Mouse (Mus musculus) heart, embryonic 13.5 days (tissue): Measurements from ENCODE around the gene Sapcd1. TPM values are rescaled to one million over a fixed set of nuclear protein-coding genes. Genes with fewer than 3 reads are reported as not detected.
"Not testable (repeated sequence)": the region's sequence is repeated elsewhere in the genome, so short reads cannot be mapped to it uniquely, and the experiment has no call there.

Experiments
- ATAC-seq: fragments of 200-750 bp; cut with Nextera tagmentation; 2 replicates; pipeline ENCODE4 v1.8.0; 2017; ENCODE audit warnings: moderate TSS enrichment; ENCODE audit not compliant: insufficient number of reproducible peaks, low FRiP score, low TSS enrichment; ENCODE audit errors: extremely low read depth
- H3K27ac ChIP-seq: fragments of 300-500 bp; sonication (generic); replicated peaks from 2 replicates; pipeline ENCODE4 v1.5.1; 2015; ENCODE audit warnings: moderate library complexity, mild to moderate bottlenecking, inconsistent platforms
- H3K27me3 ChIP-seq: fragments of 300-500 bp; sonication (generic); replicated peaks from 2 replicates; pipeline ENCODE4 v1.6.1; 2015; ENCODE audit warnings: mild to moderate bottlenecking, inconsistent platforms
- H3K36me3 ChIP-seq: fragments of 300-500 bp; sonication (generic); 2 replicates; pipeline ENCODE4 v1.6.1; 2015; ENCODE audit warnings: mild to moderate bottlenecking, inconsistent platforms
- H3K4me1 ChIP-seq: fragments of 300-500 bp; sonication (generic); 2 replicates; pipeline ENCODE4 v1.6.1; 2015; ENCODE audit warnings: inconsistent platforms
- H3K4me2 ChIP-seq: fragments of 300-500 bp; sonication (generic); 2 replicates; pipeline ENCODE4 v1.6.1; 2015; ENCODE audit warnings: inconsistent platforms, mild to moderate bottlenecking, moderate library complexity
- H3K4me3 ChIP-seq: fragments of 300-500 bp; sonication (generic); 2 replicates; pipeline ENCODE4 v1.5.1; 2015; ENCODE audit warnings: moderate library complexity, mild to moderate bottlenecking, inconsistent platforms
- H3K9ac ChIP-seq: fragments of 300-500 bp; sonication (generic); 2 replicates; pipeline ENCODE4 v1.6.1; 2015; ENCODE audit warnings: inconsistent platforms, mild to moderate bottlenecking, moderate library complexity
- H3K9me3 ChIP-seq: fragments of 300-500 bp; sonication (generic); 2 replicates; pipeline ENCODE4 v1.6.1; 2016; ENCODE audit warnings: inconsistent platforms
- WGBS: fragments of 180-500 bp; shearing (Covaris S2); methylation state at CpG from one replicate; pipeline ENCODE4 v1.1.7; 2015; ENCODE audit warnings: mixed read lengths; 5-methylcytosine and 5-hydroxymethylcytosine counted together
- polyA plus RNA-seq: library from polyadenylated mRNA; unstranded; fragments of >200 nt; fragmentation: Nextera tagmentation; extraction: Ambion mirVana; gene quantifications from 2 replicates; pipeline ENCODE4 v1.2.1, GENCODE M21; 2015

Gene Sapcd1
- polyA plus RNA-seq, 1 experiment from 2014 or later = 3.2 TPM

- peaks cover 45% of the 10 kb centered on the region for H3K4me1 ChIP-seq
- H3K27ac ChIP-seq = no peak overlapping the region
- H3K9ac ChIP-seq = peak overlapping the region; percentile 99
- no peak for ATAC-seq
- peaks cover 58% of the 10 kb centered on the region for H3K36me3 ChIP-seq
- H3K9me3 ChIP-seq = no peaks in the 10 kb centered on the region
- H3K4me3 ChIP-seq = peak overlapping the region; percentile 93
- WGBS = 61% methylated on average over 9 of the region's 9 CpGs
- no peaks in the 10 kb centered on the region for H3K27me3 ChIP-seq
- H3K4me2 ChIP-seq = peak overlapping the region; percentile 100
Measured at GRCm38 (mm10) chr17:35003022-35003838, 24.6 kb downstream of the Sapcd1 start.

- 9% methylated on average over 12 of the region's 12 CpGs for WGBS
- no peaks in the 10 kb centered on the region for H3K27me3 ChIP-seq
- H3K27ac ChIP-seq = peak overlapping the region; percentile 96
- no peak for ATAC-seq
- peak overlapping the region; percentile 99 for H3K9ac ChIP-seq
- H3K4me2 ChIP-seq = peak overlapping the region; percentile 100
- peaks cover 58% of the 10 kb centered on the region for H3K36me3 ChIP-seq
- H3K9me3 ChIP-seq = no peaks in the 10 kb centered on the region
- H3K4me3 ChIP-seq = peak overlapping the region; percentile 93
- peaks cover 54% of the 10 kb centered on the region for H3K4me1 ChIP-seq
Measured at GRCm38 (mm10) chr17:35002153-35002865, 25.5 kb downstream of the Sapcd1 start.

- Histone ChIP-seq H3K27ac (peak overlapping the region; percentile 96), H3K36me3 (peaks cover 55% of the 10 kb centered on the region), H3K4me1 (peaks cover 61% of the 10 kb centered on the region), H3K4me3 (peak overlapping the region; percentile 93), H3K4me2 (peak overlapping the region; percentile 100), H3K9ac (peak overlapping the region; percentile 99), H3K9me3 (no peaks in the 10 kb centered on the region), H3K27me3 (no peaks in the 10 kb centered on the region)
- peak; percentile 2; the same call in 1 of the 2 replicates for ATAC-seq
- WGBS = under 1% methylated on average over 35 of the region's 35 CpGs
Measured at GRCm38 (mm10) chr17:35001452-35002152, 26.2 kb downstream of the Sapcd1 start.

GRCm38 (mm10) chr17:35000717-35001451, 26.9 kb downstream of the Sapcd1 start, which contains the start of gene Vars:
Vars (plus strand) TSS chr17:35000987.
- Histone ChIP-seq H3K4me1 (peaks cover 64% of the 10 kb centered on the region), H3K9me3 (no peaks in the 10 kb centered on the region), H3K36me3 (peaks cover 49% of the 10 kb centered on the region), H3K27me3 (no peaks in the 10 kb centered on the region), H3K27ac (peak within 1 kb of the TSS; percentile 96), H3K4me3 (peak within 1 kb of the TSS; percentile 93), H3K9ac (peak within 1 kb of the TSS; percentile 99), H3K4me2 (peak within 1 kb of the TSS; percentile 100)
- under 1% methylated on average over 83 of the region's 83 CpGs for WGBS
- peak; percentile 85 for ATAC-seq

GRCm38 (mm10) chr17:34999871-35000716, 27.7 kb downstream of the Sapcd1 start:
- Histone ChIP-seq H3K36me3 (peaks cover 41% of the 10 kb centered on the region), H3K9ac (peak overlapping the region; percentile 99), H3K4me3 (peak overlapping the region; percentile 93), H3K4me2 (peak overlapping the region; percentile 100), H3K4me1 (peaks cover 64% of the 10 kb centered on the region), H3K27ac (peak overlapping the region; percentile 96)
- not testable (repeated sequence) for ATAC-seq, H3K9me3 ChIP-seq, H3K27me3 ChIP-seq
- WGBS = 18% methylated on average over 30 of the region's 32 CpGs

- Histone ChIP-seq H3K4me1 (peaks cover 62% of the 10 kb centered on the region), H3K27me3 (no peaks in the 10 kb centered on the region), H3K36me3 (peaks cover 28% of the 10 kb centered on the region), H3K4me2 (peak overlapping the region; percentile 100), H3K9me3 (no peaks in the 10 kb centered on the region), H3K27ac (no peak overlapping the region), H3K4me3 (peak overlapping the region; percentile 93), H3K9ac (peak overlapping the region; percentile 83; the same call in 1 of the 2 replicates)
- ATAC-seq = no peak
- 87% methylated on average over 15 of the region's 15 CpGs for WGBS
Measured at GRCm38 (mm10) chr17:34998526-34999430, 29.0 kb downstream of the Sapcd1 start.

GRCm38 (mm10) chr17:34997142-34997483, 30.7 kb downstream of the Sapcd1 start:
- Histone ChIP-seq H3K4me2 (peak overlapping the region; percentile 100), H3K27me3 (no peaks in the 10 kb centered on the region), H3K4me3 (no peak overlapping the region), H3K4me1 (peaks cover 46% of the 10 kb centered on the region), H3K36me3 (peaks cover 23% of the 10 kb centered on the region), H3K9me3 (no peaks in the 10 kb centered on the region), H3K27ac (no peak overlapping the region), H3K9ac (peak overlapping the region; percentile 50; the same call in 1 of the 2 replicates)
- 88% methylated on average over 5 of the region's 5 CpGs for WGBS
- ATAC-seq = no peak

GRCm38 (mm10) chr17:34996411-34997141, 31.2 kb downstream of the Sapcd1 start:
- peaks cover 40% of the 10 kb centered on the region for H3K4me1 ChIP-seq
- no peak for ATAC-seq
- peak overlapping the region; percentile 50 for H3K9ac ChIP-seq
- H3K27me3 ChIP-seq = no peaks in the 10 kb centered on the region
- H3K4me3 ChIP-seq = no peak overlapping the region
- WGBS = 85% methylated on average over 12 of the region's 14 CpGs
- no peaks in the 10 kb centered on the region for H3K9me3 ChIP-seq
- peak overlapping the region; percentile 100 for H3K4me2 ChIP-seq
- no peak overlapping the region for H3K27ac ChIP-seq
- peaks cover 23% of the 10 kb centered on the region for H3K36me3 ChIP-seq

- WGBS = 93% methylated on average over 4 of the region's 4 CpGs
- Histone ChIP-seq H3K36me3 (peaks cover 30% of the 10 kb centered on the region), H3K4me1 (peaks cover 39% of the 10 kb centered on the region)
- H3K4me3 ChIP-seq, ATAC-seq, H3K9me3 ChIP-seq, H3K27me3 ChIP-seq, H3K9ac ChIP-seq, H3K4me2 ChIP-seq, H3K27ac ChIP-seq: not testable (repeated sequence)
Measured at GRCm38 (mm10) chr17:34995927-34996326, 31.9 kb downstream of the Sapcd1 start.
